Mouse (Mus musculus) layer of hippocampus, adult 18-20 months (tissue): Measurements from ENCODE around the gene Olfr1418. TPM values are rescaled to one million over a fixed set of nuclear protein-coding genes. Genes with fewer than 3 reads are reported as not detected.
A peak's percentile ranks its signal among the peaks of the same experiment; 100 is the strongest.
"Not testable (repeated sequence)": the region's sequence is repeated elsewhere in the genome, so short reads cannot be mapped to it uniquely, and the experiment has no call there.

Source experiments
- DNase-seq, 2 experiments: peaks; one replicate each; pipeline ENCODE4 v3.0.0; 2022; ENCODE audit warnings: low spot score in 2 of 2
- long read RNA-seq: library from polyadenylated mRNA; stranded (forward); transcript quantifications from one replicate; pipeline ENCODE4 v2.0.0, GENCODE M21; 2021
- total RNA-seq, 2 experiments: library from RNA; stranded (reverse); gene quantifications; 2 replicates each; pipeline ENCODE4 v1.2.3; 2021

Gene Olfr1418
- not detected for total RNA-seq
- long read RNA-seq: 0 reads

DNA sequence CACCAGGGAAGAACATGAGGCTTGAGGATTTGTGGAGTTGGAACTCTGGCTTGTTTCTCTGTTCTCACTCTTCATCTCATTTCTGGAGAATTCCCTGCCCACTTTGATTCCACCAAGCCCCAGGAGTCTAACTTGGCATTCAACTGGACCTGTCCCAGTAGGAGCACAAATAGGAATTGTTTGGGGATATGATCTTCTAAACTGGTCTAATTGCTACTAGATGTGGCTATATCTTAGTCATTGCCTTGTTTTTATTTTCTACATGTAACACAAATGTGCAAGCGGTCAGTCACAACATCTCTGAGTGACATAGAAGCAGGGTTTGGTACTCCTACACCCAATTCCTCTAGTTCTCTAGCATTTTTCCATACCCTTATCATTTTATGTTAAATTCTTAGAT, at the start of gene Olfr1418:
Gene Olfr1418, minus strand, starts transcription at position 101 of the 400 bp plus-strand sequence.
- DNase-seq: no peak

DNA sequence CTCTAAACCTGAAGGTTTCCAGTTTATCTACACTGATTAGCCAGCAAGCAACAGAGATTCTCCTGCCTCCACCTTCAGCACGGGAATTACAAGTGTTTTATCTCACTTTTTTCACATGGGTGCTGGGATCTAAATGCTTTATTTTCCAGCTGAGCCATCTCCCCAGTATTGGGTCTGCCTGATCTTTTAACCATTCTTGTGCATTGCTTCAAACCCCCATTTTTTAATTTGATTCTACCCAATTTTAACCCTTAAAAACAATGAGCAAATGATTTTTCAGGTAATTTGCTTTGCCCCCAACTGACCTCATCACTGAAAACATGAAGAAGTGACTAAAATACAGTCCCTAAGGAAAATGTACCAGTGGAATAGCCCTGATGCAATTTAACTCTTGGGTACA, 25.4 kb upstream of the Olfr1418 start, which contains the start of gene Olfr1420:
Gene Olfr1420, plus strand, starts transcription at position 301 of the 400 bp plus-strand sequence.
- no peak for DNase-seq

DNA sequence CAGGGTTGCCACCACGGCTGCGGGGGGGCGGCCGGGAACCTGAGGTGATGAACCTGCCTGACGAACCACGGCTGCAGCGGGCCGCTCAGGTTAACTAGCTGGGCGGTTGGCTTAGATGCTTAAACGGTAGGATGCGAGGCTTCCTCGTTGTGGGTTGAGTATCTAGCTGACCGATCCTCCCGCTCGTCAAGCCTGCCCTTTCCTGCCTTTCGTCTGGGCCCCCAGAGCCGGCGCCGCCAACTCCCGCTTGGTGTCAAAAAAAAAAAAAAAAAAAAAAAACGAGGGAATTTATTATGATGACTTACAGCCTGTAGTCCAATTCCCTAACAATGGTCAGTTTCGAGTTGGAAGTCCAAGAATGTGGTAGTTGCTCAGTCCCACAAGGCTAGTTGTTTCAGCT, 17.5 kb upstream of the Olfr1418 start:
- DNase-seq: not testable (repeated sequence)

DNA sequence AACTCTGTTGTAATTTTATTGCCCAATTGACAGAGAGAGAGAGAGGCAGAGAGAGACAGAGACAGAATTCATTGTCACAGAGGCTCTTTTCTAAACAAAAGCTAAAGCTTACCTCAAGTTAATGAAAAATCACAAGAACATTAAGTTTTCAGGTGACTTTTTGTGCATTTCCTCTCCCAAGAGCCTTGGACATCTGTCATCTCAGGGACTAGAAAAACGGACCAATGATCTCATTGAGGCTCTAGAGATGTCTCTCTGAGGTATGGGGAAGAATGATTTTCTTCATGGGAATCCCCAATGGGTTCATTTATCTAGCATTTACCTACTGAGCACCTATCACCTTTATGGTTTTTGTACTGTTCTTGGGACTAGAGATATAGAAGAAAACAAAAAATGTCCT, 14.1 kb upstream of the Olfr1418 start, which contains the start of gene Olfr1419:
Gene Olfr1419, minus strand, starts transcription at position 101 of the 400 bp plus-strand sequence.
- DNase-seq: no peak

GRCm38 (mm10) chr19:11867837-11868236, 7.0 kb upstream of the Olfr1418 start:
- no peak for DNase-seq

GRCm38 (mm10) chr19:11856506-11856905, 4.4 kb downstream of the Olfr1418 start:
- DNase-seq: no peak

DNA sequence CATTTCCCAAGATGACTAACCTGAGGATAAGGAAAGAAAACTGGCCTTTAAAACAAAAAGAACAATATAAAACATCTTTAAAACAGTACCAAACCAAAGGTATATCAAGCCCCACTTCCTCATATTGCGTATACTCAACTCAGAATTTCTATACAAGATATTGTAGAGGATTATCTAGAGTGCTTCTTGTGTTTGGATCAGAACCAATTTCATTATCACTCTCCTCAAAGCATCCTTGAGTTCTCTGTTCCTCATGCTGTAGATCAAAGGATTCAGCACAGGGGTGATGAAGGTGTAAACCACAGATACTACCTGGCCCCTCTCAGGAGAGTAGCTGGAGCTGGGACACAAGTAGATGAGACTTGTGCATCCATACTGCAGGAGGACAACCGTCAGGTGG, 6.0 kb downstream of the Olfr1418 start:
- DNase-seq: no peak

DNA sequence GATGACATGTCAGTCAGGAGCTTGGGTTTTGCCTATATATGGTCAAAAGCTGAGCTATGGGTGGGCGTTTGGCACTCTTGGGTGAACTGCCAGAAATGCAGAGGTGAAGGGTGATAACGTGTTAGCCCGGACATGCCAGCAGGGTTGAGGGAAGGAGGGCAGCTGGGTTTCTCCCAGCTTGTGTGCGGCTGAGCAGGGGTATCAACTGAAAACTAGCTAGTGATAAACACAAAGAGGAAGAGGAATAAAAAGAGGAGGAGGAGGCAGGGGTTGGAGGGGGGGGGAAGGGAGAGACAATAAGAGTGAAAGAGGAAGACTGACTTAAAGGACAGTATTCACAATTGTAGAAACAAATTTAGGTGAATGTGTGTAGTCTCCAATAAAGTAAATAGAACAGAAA, 8.2 kb downstream of the Olfr1418 start:
- no peak for DNase-seq

DNA sequence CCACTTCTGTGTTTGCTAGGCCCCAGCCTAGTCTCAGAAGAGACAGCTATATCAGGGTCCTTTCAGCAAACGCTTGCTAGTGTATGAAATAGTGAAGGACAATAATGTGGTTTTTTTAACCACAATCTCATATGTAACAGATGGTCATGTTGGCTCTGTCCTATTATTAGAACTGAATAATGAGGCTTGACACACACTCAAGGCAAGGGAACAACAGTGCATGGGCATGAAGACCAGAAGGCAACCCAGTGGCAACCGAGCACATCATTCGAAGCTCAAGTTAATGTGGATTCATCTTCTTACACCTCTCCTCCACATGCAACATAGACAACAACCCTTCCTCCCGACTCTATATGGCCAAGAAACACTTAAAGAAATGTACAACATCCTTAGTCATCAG, 14.5 kb downstream of the Olfr1418 start:
- DNase-seq: peak in 1 of 2 experiments; percentile 4

DNA sequence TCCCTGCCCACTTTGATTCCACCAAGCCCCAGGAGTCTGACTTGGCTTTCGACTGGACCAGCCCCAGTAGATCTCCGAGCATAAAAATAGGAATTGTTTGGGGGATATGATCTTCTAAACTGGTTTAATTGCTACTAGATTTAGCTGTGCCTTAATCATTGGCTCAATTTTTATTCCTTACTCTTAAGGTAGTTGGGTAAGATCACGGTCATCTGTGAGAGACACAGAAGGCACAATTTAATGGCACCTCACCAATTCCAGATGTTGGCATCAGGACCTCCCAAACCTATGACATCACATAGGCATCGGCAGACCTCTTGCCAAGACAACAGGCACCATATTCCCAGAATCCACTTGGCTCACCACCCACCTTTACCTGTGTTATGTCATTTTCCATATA, 21.7 kb downstream of the Olfr1418 start, which contains the start of gene Olfr1417:
Gene Olfr1417, minus strand, starts transcription at position 101 of the 400 bp plus-strand sequence.
- DNase-seq: no peak

GRCm38 (mm10) chr19:11823346-11824065, 37.4 kb downstream of the Olfr1418 start:
- DNase-seq: no peak

DNA sequence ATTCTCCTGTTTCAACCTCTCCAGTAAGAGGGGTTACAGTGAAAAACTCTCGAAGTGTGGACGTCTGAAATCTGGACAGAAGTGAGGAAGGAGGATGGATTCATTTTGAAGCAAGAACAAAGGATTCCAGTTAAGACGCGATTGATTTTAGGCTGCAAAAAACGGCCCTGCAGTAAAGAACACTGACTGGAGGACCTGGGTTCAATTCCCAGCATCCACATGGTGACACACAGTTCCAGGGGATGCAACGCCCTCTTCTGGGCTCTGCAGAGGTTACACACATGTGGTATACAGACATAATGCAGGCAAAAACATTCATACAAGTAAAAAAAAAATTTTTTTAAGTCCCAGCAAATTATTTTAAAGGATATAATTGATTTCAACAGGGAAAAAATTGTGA, 40.7 kb downstream of the Olfr1418 start:
- DNase-seq: no peak

- DNase-seq: peak; percentile 28 to 65
Observed at GRCm38 (mm10) chr19:11819800-11820199, 41.1 kb downstream of the Olfr1418 start.

- DNase-seq: no peak
Observed at GRCm38 (mm10) chr19:11819143-11819700, 41.6 kb downstream of the Olfr1418 start, which contains the start of gene Stx3. Gene Stx3 (minus strand): TSS chr19:11819403.

GRCm38 (mm10) chr19:11818199-11819142, 42.4 kb downstream of the Olfr1418 start:
- peak; percentile 19 to 59 for DNase-seq

DNA sequence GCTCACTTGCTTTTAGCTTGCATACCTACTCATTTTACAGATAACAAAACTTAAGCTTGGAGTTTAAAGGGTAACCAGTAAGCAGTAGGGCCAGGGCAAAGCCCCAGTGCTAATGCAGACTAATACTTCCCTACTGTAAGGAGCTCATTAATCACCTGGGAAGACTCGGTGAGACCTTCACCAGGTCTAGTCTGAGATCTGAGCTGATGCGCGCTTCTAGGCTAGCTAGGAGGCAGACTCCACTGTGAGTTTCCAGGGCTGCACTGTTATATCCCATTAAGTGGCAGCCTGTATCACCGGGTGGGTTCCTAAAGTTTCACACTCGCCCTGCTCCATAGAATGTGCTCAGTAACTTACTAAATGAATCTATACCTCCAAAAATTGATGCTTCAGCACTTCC, 43.3 kb downstream of the Olfr1418 start:
- no peak for DNase-seq

DNA sequence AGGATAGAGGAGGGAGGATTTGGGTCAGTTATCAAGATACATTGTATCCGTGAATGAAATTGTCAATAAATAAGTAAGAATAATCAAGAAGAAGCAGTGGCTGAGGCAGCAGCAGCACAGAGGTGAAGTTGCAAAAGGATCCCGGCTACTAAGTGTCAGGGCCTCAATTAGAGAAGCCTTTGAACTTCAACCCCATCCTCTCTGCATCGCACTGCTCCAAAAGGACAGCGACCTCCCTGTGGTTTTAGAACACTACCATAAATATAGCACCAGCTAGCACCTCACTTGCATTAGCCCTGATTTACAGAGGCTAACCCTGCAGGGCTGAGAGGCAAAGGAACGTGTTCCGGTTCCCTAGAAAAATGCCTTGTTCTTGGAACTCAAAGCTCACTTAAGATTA, 44.2 kb downstream of the Olfr1418 start:
- DNase-seq: no peak

- peak in 1 of 2 experiments; percentile 62 for DNase-seq
Observed at GRCm38 (mm10) chr19:11814742-11815333, 46.0 kb downstream of the Olfr1418 start.

DNA sequence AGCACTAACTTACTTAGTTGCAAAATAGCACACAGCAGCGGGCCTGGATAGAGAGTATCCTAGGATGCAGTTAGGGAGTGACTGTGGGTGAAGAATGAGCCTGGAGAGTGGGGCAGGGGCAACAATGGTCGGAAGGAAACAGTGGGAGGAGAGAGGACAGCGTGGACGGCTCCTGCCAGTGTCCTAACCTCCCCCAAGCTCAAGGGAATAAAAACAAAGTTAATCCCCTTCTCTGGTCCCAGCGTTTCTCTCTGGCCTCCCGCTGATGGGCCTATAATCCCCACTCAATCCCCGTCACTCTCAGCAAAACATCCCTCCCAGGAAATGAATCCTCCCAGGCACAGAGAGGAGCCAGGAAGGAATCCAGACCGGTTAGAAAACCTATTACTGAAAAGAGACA, 47.2 kb downstream of the Olfr1418 start:
- no peak for DNase-seq

DNA sequence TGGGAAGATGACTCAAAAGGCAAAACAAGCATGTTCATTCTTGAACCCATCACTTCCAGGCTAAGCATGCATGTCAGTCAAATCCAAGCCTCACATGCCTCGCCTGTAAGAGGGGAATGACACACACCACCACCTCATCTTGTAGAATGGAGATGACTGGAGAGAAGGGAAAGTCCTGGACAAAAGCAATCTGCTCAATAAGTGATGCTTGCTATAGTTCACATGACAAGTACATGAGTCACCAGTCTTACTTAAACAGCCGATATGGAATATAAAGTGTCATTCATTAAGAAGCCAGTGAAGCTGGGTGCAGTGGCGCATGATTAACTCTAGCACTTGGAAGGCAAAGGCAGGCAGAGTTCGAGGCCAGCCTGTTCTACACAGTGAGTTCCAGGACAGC, 47.7 kb downstream of the Olfr1418 start:
- no peak for DNase-seq
